8 mouse cellular contexts compared by ENCODE assay signal in genomic region chr10:43900883-43901570, GRCm38 (mm10). TPM values are rescaled to one million over a fixed set of nuclear protein-coding genes. Genes with fewer than 3 reads are reported as not detected.
DNase-seq lines count a peak whose midpoint lies in the region; ATAC-seq and TF ChIP-seq lines count a peak whose summit lies in the region.

No protein-coding gene starts in this region.

- peaks cover 4% of the 10 kb centered on the region; the same call in 1 of the 2 replicates for H3K4me1 ChIP-seq in lung, embryonic 14.5 days (ENCODE audit: insufficient read depth)
- H3K4me1 ChIP-seq in liver, postnatal 0 days (ENCODE audit: insufficient read depth) = peaks cover 9% of the 10 kb centered on the region

- WGBS in lung, embryonic 14.5 days = 5% methylated on average over 30 of the region's 30 CpGs
- 5% methylated on average over 30 of the region's 30 CpGs for WGBS in liver, postnatal 0 days (ENCODE audit: insufficient replicate concordance)

- peak overlapping the region; percentile 75 for H3K4me3 ChIP-seq in lung, embryonic 14.5 days (ENCODE audit: low read depth, low read length)
- H3K4me3 ChIP-seq in liver, postnatal 0 days (ENCODE audit: low read depth, low read length) = peak overlapping the region; percentile 84

- peak overlapping the region; percentile 64 for H3K4me2 ChIP-seq in lung, embryonic 14.5 days
- peak overlapping the region; percentile 78 for H3K4me2 ChIP-seq in liver, postnatal 0 days (ENCODE audit: low read depth, low read length)

- peak overlapping the region; percentile 74 for H3K9ac ChIP-seq in lung, embryonic 14.5 days
- H3K9ac ChIP-seq in liver, postnatal 0 days (replicated peaks) = peak overlapping the region; percentile 65

- peak overlapping the region; percentile 77 for H3K27ac ChIP-seq in lung, embryonic 14.5 days (ENCODE audit: low read depth)
- peak overlapping the region; percentile 66; the same call in 1 of the 2 replicates for H3K27ac ChIP-seq in liver, postnatal 0 days (ENCODE audit: low read depth)

- H3K36me3 ChIP-seq in lung, embryonic 14.5 days (ENCODE audit: insufficient read depth) = 0 out of 2 replicates have a peak, but pooled peaks cover under 1% of the 10 kb centered on the region
- H3K36me3 ChIP-seq in liver, postnatal 0 days (replicated peaks; ENCODE audit: insufficient read depth, low read length) = no peaks in the 10 kb centered on the region

- DNase-seq in lung, embryonic 14.5 days = peak; percentile 68
- no peak for DNase-seq in lung, postnatal 36 days
- peak; percentile 3 for DNase-seq in adipocyte (ENCODE audit: low spot score)
- DNase-seq in heart, postnatal 10 days = peak; percentile 9 to 11
- no peak for DNase-seq in liver, postnatal 0 days
- DNase-seq in MN1 (ENCODE audit: low spot score) = no peak
- DNase-seq in layer of hippocampus, adult 8-10 months (ENCODE audit: low spot score in 2 of 2) = no peak
- DNase-seq in cerebellum, adult 11-12 months = no peak

- no peak for TF ChIP-seq EP300 in liver, postnatal 0 days (IDR thresholded peaks at IDR 0.05; ENCODE audit: low read depth)

- intact Hi-C loops in heart, postnatal 10 days (cut with DNase I) = loop anchor here (5.0 kb wide), 1 partner anchor 324 kb away; the partner anchor contains the start of gene Cd24a

- no peaks in the 10 kb centered on the region for H3K9me3 ChIP-seq in lung, embryonic 14.5 days (ENCODE audit: low read depth, low read length)
- no peaks in the 10 kb centered on the region for H3K9me3 ChIP-seq in liver, postnatal 0 days (ENCODE audit: low read length)

- H3K27me3 ChIP-seq in lung, embryonic 14.5 days (ENCODE audit: insufficient read depth, low read length) = no peaks in the 10 kb centered on the region
- no peaks in the 10 kb centered on the region for H3K27me3 ChIP-seq in liver, postnatal 0 days (ENCODE audit: insufficient read depth, low read length)

- ATAC-seq in lung, embryonic 14.5 days (ENCODE audit: insufficient read depth) = peak; percentile 66; the same call in 1 of the 2 replicates
- ATAC-seq in liver, postnatal 0 days = peak; percentile 70

- TF ChIP-seq CTCF in lung, embryonic 14.5 days (IDR thresholded peaks at IDR 0.05; ENCODE audit: low read depth) = no peak
- TF ChIP-seq CTCF in liver, postnatal 0 days (IDR thresholded peaks at IDR 0.05; ENCODE audit: low read depth) = no peak

RNA-seq across cellular contexts. Expression of gene Qrsl1, which starts 0.5 kb away (rescaled TPM):
- polyA plus RNA-seq in lung, embryonic 14.5 days (2014; fragmentation: Nextera tagmentation; extraction: Ambion mirVana) = 24.1 and 26.3 TPM in 2 replicates
- total RNA-seq in heart, postnatal 10 days (2021) = 10 to 100 TPM; 29.4 to 30.9 TPM
- 7.3 and 7.4 TPM in 2 replicates for polyA plus RNA-seq in liver, postnatal 0 days (2015; fragmentation: Nextera tagmentation; extraction: Ambion mirVana)
- 10 to 100 TPM; 13.8 to 15.9 (median 14.8) TPM for total RNA-seq in layer of hippocampus, adult 8-10 months (2022)

RNA-seq across cellular contexts. Expression of gene Rtn4ip1, which starts 0.6 kb away (rescaled TPM):
- polyA plus RNA-seq in lung, embryonic 14.5 days (2014; fragmentation: Nextera tagmentation; extraction: Ambion mirVana) = 15.0 TPM in 2 replicates
- total RNA-seq in heart, postnatal 10 days (2021) = 10 to 100 TPM; 38.7 to 39.5 TPM
- polyA plus RNA-seq in liver, postnatal 0 days (2015; fragmentation: Nextera tagmentation; extraction: Ambion mirVana) = 7.6 and 9.6 TPM in 2 replicates
- 10 to 100 TPM; 14.8 to 17.8 (median 16.2) TPM for total RNA-seq in layer of hippocampus, adult 8-10 months (2022)

Comparison
In these comparisons a context has a peak if more than half of its experiments do, and no peak if none do; other contexts are left out.
1. DNase-seq: peak in lung, embryonic 14.5 days (single experiment), adipocyte (single experiment) and heart, postnatal 10 days (2 of 2); none in lung, postnatal 36 days (single experiment), liver, postnatal 0 days (single experiment), MN1 (single experiment), layer of hippocampus, adult 8-10 months (0 of 2) and cerebellum, adult 11-12 months (single experiment).